Mouse (Mus musculus) neural tube, embryonic 13.5 days (tissue): ENCODE measurements around the gene Tmem59l. TPM values are rescaled to one million over a fixed set of nuclear protein-coding genes. Genes with fewer than 3 reads are reported as not detected.
A peak's percentile ranks its signal among the peaks of the same experiment; 100 is the strongest.

Experiments used
- ATAC-seq: fragments of 200-750 bp; cut with Nextera tagmentation; 2 replicates; pipeline ENCODE4 v1.8.0; 2017; ENCODE audit warnings: low read depth, mild to moderate bottlenecking, moderate TSS enrichment, moderate library complexity
- H3K27ac ChIP-seq: fragments of 300-500 bp; sonication (generic); replicated peaks from 2 replicates; pipeline ENCODE4 v1.5.1; 2015; ENCODE audit warnings: moderate library complexity, mild to moderate bottlenecking, inconsistent platforms
- H3K27me3 ChIP-seq: fragments of 300-500 bp; sonication (generic); 2 replicates; pipeline ENCODE4 v1.6.1; 2015; ENCODE audit warnings: mild to moderate bottlenecking, inconsistent platforms
- H3K36me3 ChIP-seq: fragments of 300-500 bp; sonication (generic); 2 replicates; pipeline ENCODE4 v1.6.1; 2015; ENCODE audit warnings: mild to moderate bottlenecking, inconsistent platforms
- H3K4me1 ChIP-seq: fragments of 300-500 bp; sonication (generic); replicated peaks from 2 replicates; pipeline ENCODE4 v1.6.1; 2015; ENCODE audit warnings: inconsistent platforms
- H3K4me2 ChIP-seq: fragments of 300-500 bp; sonication (generic); 2 replicates; pipeline ENCODE4 v1.6.1; 2015; ENCODE audit warnings: inconsistent platforms, mild to moderate bottlenecking, moderate library complexity
- H3K4me3 ChIP-seq: fragments of 300-500 bp; sonication (generic); 2 replicates; pipeline ENCODE4 v1.5.1; 2015; ENCODE audit warnings: mild to moderate bottlenecking, inconsistent platforms
- H3K9ac ChIP-seq: fragments of 300-500 bp; sonication (generic); 2 replicates; pipeline ENCODE4 v1.6.1; 2015; ENCODE audit warnings: moderate library complexity, mild to moderate bottlenecking, inconsistent platforms
- H3K9me3 ChIP-seq: fragments of 300-500 bp; sonication (generic); 2 replicates; pipeline ENCODE4 v1.6.1; 2016; ENCODE audit warnings: inconsistent platforms
- WGBS: fragments of 180-500 bp; shearing (Covaris S2); methylation state at CpG from one replicate; pipeline ENCODE4 v1.1.7; 2015; 5-methylcytosine and 5-hydroxymethylcytosine counted together
- polyA plus RNA-seq: library from polyadenylated mRNA; unstranded; fragments of >200 nt; fragmentation: Nextera tagmentation; extraction: Ambion mirVana; gene quantifications from 2 replicates; pipeline ENCODE4 v1.2.1, GENCODE M21; 2015

The Tmem59l gene
- polyA plus RNA-seq, 1 experiment from 2014 or later = 89.7 TPM

DNA sequence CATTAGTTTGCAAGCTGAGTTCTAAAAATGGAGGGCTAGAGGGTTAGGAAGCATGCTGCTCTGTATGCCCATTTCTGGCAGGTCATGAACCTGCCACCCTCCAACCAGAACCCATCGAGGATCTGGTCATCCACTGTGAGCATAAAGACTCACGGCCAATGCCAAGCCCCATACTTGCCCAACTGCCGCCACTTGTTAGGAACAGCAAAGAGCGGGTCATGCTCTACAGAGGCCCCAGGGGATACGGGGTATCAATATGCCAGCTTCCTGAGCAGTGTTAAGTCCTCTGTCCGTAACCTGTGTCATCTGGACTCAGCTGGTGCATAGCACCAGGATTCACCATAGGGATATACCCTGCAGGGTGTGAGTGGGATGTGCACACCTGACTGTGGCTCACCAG lies 23.0 kb downstream of the Tmem59l start:
- no peak for ATAC-seq
- H3K4me1 ChIP-seq = peaks cover 15% of the 10 kb centered on the region
- no peak overlapping the region for H3K4me2 ChIP-seq
- no peaks in the 10 kb centered on the region for H3K9me3 ChIP-seq
- no peaks in the 10 kb centered on the region for H3K27me3 ChIP-seq
- no peak overlapping the region for H3K27ac ChIP-seq
- H3K36me3 ChIP-seq = 0 out of 2 replicates have a peak, but pooled peaks cover 7% of the 10 kb centered on the region
- 91% methylated on average over 6 of the region's 6 CpGs for WGBS
- H3K4me3 ChIP-seq = no peak overlapping the region
- H3K9ac ChIP-seq = no peak overlapping the region

DNA sequence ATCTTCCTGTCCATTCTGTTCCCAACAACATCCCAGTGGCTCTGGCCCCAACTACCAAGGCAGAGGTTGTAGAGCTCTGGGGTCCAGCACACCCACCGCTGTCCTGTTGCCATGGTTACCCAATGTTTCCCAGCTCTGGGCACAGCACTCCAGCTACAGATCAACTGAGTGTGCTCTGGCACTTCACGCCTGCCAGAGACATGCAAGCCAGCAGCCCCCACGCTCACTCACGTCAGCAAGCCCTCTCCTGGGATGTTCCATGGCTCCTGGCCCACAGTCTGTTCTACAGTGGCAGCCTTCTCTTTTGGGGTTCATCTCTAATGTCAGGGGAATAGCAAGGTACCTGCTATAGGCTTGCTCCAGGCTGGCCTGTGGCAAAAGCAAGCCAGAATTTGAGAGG lies 23.9 kb downstream of the Tmem59l start:
- Histone ChIP-seq H3K27ac (no peak overlapping the region), H3K9me3 (no peaks in the 10 kb centered on the region), H3K4me3 (no peak overlapping the region), H3K36me3 (0 out of 2 replicates have a peak, but pooled peaks cover 7% of the 10 kb centered on the region), H3K9ac (no peak overlapping the region), H3K27me3 (no peaks in the 10 kb centered on the region), H3K4me1 (peaks cover 11% of the 10 kb centered on the region), H3K4me2 (no peak overlapping the region)
- 66% methylated on average over 4 of the region's 4 CpGs for WGBS
- ATAC-seq = no peak

DNA sequence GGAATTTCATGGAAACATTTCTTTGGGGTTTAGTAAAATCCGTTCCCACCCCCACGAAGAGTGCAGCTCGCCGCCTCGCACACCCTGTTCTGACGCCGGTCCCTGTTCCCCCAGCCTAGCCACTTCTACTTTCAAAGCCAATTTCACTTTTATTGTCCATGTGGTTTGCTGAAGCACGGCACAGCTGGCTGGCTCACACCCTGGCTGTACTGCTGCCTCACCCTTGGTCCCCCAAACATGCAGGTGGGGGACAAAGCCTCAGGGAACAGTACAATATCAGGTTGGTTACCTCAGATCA lies 24.7 kb downstream of the Tmem59l start:
- H3K9me3 ChIP-seq = no peaks in the 10 kb centered on the region
- H3K4me2 ChIP-seq = no peak overlapping the region
- no peaks in the 10 kb centered on the region for H3K27me3 ChIP-seq
- H3K36me3 ChIP-seq = 0 out of 2 replicates have a peak, but pooled peaks cover 7% of the 10 kb centered on the region
- no peak overlapping the region for H3K4me3 ChIP-seq
- no peak overlapping the region for H3K9ac ChIP-seq
- 80% methylated on average over 8 of the region's 8 CpGs for WGBS
- no peak overlapping the region for H3K27ac ChIP-seq
- no peak for ATAC-seq
- peaks cover 11% of the 10 kb centered on the region for H3K4me1 ChIP-seq

DNA sequence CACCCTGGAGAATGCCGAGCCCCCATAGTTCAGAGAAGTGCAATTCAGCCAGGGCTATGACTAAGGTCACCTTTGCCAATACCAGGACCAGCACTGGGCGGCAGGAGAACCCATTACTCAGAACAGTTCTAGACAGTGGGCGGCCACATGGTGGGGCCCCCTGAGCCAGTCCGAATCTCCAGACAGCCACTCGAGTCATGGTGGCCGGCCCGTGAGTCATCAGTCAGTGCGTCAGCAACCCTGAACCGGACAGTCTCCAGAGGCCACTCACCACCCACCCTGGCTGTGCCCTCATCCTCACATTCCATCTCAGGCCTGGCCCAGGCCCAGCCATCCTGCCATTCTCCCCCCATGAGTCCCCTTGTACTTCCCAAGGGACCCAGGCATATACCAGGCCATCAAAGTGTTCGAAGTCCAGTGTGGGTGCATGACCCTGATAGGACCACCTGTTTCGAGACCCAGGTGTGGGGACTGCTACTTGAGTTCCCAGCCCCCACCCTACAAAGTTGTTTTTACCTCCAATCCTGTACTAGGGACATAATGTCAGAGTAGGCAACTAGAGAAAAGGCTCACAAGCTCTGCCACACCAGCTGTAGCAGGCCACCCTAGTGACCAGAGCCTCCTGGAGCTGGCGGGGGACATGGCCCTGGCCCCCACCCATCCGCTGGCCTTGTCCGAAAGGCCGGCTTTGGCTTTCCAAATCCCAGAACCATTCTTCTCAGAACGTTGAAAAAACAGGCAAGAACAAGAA lies 25.2 kb downstream of the Tmem59l start:
- H3K9ac ChIP-seq = no peak overlapping the region
- H3K27me3 ChIP-seq = no peaks in the 10 kb centered on the region
- no peak overlapping the region for H3K4me2 ChIP-seq
- no peak for ATAC-seq
- H3K27ac ChIP-seq = no peak overlapping the region
- peaks cover 6% of the 10 kb centered on the region for H3K4me1 ChIP-seq
- H3K4me3 ChIP-seq = no peak overlapping the region
- 0 out of 2 replicates have a peak, but pooled peaks cover 7% of the 10 kb centered on the region for H3K36me3 ChIP-seq
- WGBS = 92% methylated on average over 16 of the region's 16 CpGs
- H3K9me3 ChIP-seq = no peaks in the 10 kb centered on the region

DNA sequence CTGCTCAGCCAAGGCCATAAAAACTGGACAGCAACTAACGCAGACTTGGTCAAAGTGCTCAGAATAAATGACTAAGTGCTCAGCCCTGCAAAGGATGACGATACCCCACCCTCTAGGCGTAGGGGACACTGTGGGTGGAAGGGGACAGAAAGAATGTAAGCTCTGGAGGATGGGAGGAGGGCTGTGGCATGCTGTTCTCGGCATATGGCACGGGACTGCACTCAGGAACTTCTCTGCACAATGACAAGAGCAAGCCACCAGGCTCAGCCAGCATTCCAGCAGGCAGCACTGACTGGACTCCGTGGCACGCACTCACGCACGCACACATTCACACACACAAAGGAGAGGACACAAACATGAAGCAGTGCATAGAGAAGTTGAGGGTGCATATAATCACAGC lies 26.6 kb downstream of the Tmem59l start:
- no peaks in the 10 kb centered on the region for H3K9me3 ChIP-seq
- no peak overlapping the region for H3K4me2 ChIP-seq
- H3K27ac ChIP-seq = no peak overlapping the region
- H3K9ac ChIP-seq = no peak overlapping the region
- no peak for ATAC-seq
- peaks cover 6% of the 10 kb centered on the region; the same call in 1 of the 2 replicates for H3K4me1 ChIP-seq
- WGBS = 80% methylated on average over 9 of the region's 9 CpGs
- H3K4me3 ChIP-seq = no peak overlapping the region
- no peaks in the 10 kb centered on the region for H3K27me3 ChIP-seq
- 0 out of 2 replicates have a peak, but pooled peaks cover 1% of the 10 kb centered on the region for H3K36me3 ChIP-seq

DNA sequence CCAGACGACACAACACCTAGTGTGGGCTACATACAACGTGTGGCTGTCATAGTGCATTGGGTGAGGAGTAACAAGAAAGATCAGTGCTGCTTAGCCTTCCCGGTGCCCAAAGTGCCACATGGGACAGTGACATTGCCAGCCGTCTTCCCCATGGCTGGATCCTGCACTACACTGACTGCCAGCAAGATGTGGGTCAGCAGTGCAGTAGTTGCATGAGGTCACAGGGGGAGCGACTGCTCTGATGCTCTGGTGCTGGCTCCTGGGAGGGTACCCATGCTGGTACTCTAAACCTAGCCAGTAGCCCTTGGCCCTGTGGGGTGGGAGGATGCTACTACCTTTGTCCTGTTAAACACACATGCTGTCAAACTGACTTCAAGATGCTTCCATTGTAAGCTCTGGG lies 27.0 kb downstream of the Tmem59l start:
- Histone ChIP-seq H3K27ac (no peak overlapping the region), H3K36me3 (no peaks in the 10 kb centered on the region), H3K27me3 (no peaks in the 10 kb centered on the region), H3K9ac (no peak overlapping the region), H3K9me3 (no peaks in the 10 kb centered on the region), H3K4me2 (no peak overlapping the region), H3K4me1 (peaks cover 6% of the 10 kb centered on the region; the same call in 1 of the 2 replicates), H3K4me3 (no peak overlapping the region)
- no peak for ATAC-seq
- 89% methylated on average over 5 of the region's 5 CpGs for WGBS

DNA sequence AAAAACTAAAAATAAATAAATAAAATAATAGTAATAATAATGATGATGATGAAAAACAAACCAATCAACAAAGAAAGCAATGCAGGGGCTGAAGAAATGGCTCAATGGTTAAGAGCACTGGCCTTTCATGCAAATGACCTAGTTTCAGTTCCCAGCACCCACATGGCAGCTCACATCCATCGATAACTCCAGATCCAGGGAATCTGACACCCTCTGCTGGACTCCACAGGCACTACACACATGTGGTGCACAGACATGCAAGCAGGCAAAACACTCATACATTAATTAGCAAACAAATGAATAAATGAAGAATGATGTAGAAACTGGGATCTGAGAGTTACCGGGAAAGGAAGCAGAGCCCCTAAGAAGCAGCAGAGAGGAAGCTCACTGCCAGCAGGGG lies 27.5 kb downstream of the Tmem59l start:
- Histone ChIP-seq H3K4me3 (no peak overlapping the region), H3K9me3 (no peaks in the 10 kb centered on the region), H3K4me1 (peaks cover 6% of the 10 kb centered on the region; the same call in 1 of the 2 replicates), H3K27ac (no peak overlapping the region), H3K36me3 (no peaks in the 10 kb centered on the region), H3K27me3 (no peaks in the 10 kb centered on the region), H3K4me2 (no peak overlapping the region), H3K9ac (no peak overlapping the region)
- ATAC-seq = no peak
- 92% methylated on average over 2 of the region's 2 CpGs for WGBS

DNA sequence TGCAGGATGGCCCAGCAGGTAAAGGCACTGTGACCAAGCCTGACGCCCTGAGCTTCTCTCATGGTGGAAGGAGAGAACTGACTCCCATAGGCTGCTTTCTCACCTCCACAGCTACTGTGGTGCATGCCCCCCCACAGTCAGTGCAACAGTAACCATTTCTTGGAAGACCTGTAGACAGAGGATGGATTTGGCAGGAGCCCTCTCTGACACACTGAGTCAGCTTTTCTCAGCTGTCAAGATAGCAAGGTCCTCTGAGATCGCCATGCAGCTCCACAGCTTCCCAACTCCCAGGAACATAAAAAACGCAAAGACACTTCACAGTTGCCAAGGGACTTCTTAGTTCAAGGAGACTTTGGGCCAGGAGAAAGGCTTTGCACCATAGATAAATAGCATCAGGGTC lies 28.7 kb downstream of the Tmem59l start:
- Histone ChIP-seq H3K9ac (no peak overlapping the region), H3K9me3 (no peaks in the 10 kb centered on the region), H3K4me1 (peaks cover 3% of the 10 kb centered on the region; the same call in 1 of the 2 replicates), H3K4me2 (no peak overlapping the region), H3K4me3 (no peak overlapping the region), H3K27me3 (no peaks in the 10 kb centered on the region), H3K36me3 (no peaks in the 10 kb centered on the region), H3K27ac (no peak overlapping the region)
- no peak for ATAC-seq
- WGBS = 84% methylated on average over 3 of the region's 3 CpGs

DNA sequence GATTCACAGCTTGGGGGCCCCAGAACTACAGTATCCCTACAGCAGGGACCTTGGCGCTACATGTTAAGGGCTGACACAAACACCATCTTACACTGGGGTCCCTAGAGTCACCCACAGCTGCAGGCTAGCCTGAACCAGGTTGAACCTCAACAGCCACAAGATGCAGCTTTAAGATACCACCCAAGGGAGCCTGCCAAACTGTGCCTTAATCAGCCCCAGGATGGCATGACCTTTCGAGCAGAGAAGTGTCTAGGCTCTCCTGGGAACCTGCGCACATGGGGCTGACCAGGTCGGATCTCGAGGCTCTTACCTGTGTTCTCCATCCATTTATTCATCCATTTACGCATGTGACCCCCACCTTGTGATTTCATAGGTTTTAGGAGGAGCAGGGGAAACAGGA lies 29.3 kb downstream of the Tmem59l start:
- no peaks in the 10 kb centered on the region for H3K9me3 ChIP-seq

DNA sequence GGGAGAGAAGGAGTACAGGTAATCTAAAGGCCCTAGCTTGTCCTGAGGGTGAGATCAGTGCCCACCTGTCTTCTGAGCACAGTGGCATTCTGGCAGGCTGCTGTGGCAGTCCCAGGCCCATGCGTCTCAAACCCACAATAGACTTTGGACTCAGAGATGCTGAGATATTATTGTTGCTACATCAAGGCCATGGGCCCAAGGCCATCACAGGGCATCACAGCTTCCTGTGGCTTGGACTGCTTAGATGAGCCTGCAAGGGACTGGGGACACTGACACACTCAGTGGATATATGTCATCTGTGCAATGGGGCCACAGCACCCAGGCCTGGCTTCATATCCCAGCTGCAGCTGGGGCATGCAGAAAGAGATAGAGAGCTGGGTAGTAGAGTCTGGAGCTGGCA lies 30.2 kb downstream of the Tmem59l start:
- no peak overlapping the region for H3K9ac ChIP-seq
- no peak overlapping the region for H3K4me2 ChIP-seq
- peaks cover 9% of the 10 kb centered on the region for H3K36me3 ChIP-seq
- 96% methylated on average over 1 of the region's 1 CpGs for WGBS
- ATAC-seq = no peak
- H3K4me1 ChIP-seq = no peaks in the 10 kb centered on the region
- H3K27ac ChIP-seq = no peak overlapping the region
- H3K9me3 ChIP-seq = no peaks in the 10 kb centered on the region
- no peak overlapping the region for H3K4me3 ChIP-seq
- H3K27me3 ChIP-seq = peaks cover 2% of the 10 kb centered on the region; the same call in 1 of the 2 replicates

More for the DNA sequence above, 29.3 kb downstream of the Tmem59l start:
- no peaks in the 10 kb centered on the region for H3K4me1 ChIP-seq
- no peak for ATAC-seq
- no peak overlapping the region for H3K27ac ChIP-seq
- no peak overlapping the region for H3K4me2 ChIP-seq
- H3K9ac ChIP-seq = no peak overlapping the region
- H3K27me3 ChIP-seq = no peaks in the 10 kb centered on the region
- H3K4me3 ChIP-seq = no peak overlapping the region
- H3K36me3 ChIP-seq = no peaks in the 10 kb centered on the region
- 85% methylated on average over 6 of the region's 6 CpGs for WGBS

DNA sequence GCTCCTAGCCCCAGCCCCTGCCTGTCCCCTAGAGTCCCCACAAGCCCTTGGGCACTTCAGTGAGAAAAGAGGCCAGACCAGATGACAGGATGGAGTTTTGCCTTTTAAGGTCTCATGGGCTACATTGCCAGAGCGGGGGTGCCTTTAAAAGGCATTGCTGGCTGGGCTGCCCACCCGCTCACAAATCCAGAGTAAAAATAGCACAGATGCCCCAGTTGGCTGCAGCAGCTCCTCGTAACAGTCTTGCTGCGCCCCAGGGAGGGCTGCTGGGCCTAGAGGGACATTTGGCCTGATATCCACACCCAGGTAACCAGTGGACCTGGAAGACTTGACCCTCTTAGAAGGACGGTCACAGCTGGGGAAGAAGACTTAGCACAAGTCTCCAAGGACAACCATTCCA lies 33.3 kb downstream of the Tmem59l start:
- Histone ChIP-seq H3K4me1 (no peaks in the 10 kb centered on the region), H3K4me3 (no peak overlapping the region), H3K27me3 (peaks cover 4% of the 10 kb centered on the region; the same call in 1 of the 2 replicates), H3K9ac (peak overlapping the region; percentile 38; the same call in 1 of the 2 replicates), H3K36me3 (peaks cover 34% of the 10 kb centered on the region), H3K27ac (no peak overlapping the region), H3K4me2 (no peak overlapping the region), H3K9me3 (no peaks in the 10 kb centered on the region)
- ATAC-seq = no peak
- WGBS = 81% methylated on average over 5 of the region's 5 CpGs

DNA sequence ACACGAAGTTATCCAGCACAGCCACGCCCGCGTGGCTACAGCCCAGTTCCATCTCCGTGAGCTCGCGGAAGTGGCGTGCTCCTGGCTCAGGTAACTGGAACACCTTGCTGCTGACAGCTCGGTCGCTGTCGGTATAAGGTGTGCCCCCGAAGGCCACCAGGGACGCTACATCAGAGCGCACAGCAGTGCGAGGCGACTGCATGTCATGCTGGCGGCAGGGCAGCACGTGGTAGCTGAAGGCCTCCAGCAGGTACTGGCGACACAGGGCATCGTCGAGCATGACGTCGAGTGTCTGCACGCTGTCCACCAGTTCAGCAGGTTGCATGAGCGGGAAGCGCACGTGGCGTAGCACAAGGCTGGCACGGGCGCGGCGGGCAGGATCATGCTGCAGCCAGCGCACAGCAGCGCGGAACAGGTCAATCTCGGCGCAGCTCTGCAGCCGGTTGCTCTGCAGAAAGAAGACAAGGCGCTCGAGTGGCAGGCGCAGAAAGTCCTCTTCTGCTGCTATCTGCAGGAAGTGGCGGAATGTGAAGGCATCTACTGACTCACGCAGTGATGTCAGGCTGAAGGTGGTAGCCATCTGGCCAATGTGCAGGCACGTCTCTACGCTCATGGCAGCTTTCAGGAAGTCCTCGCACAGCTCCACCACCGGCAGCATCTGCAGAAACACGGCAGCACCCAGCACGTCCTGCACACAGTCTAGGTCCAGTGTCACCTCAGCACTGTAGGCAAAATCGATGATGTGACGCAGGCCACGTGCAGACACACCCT lies 34.8 kb downstream of the Tmem59l start:
- H3K9ac ChIP-seq = no peak overlapping the region
- no peaks in the 10 kb centered on the region for H3K9me3 ChIP-seq
- WGBS = 64% methylated on average over 52 of the region's 52 CpGs
- H3K27ac ChIP-seq = no peak overlapping the region
- H3K4me3 ChIP-seq = no peak overlapping the region
- peaks cover 34% of the 10 kb centered on the region for H3K36me3 ChIP-seq
- ATAC-seq = no peak
- peaks cover 4% of the 10 kb centered on the region; the same call in 1 of the 2 replicates for H3K27me3 ChIP-seq
- H3K4me2 ChIP-seq = no peak overlapping the region
- H3K4me1 ChIP-seq = 0 out of 2 replicates have a peak, but pooled peaks cover 6% of the 10 kb centered on the region
